Mouse (Mus musculus) hindbrain, embryonic 15.5 days (tissue): ENCODE results near the gene Vstm4. TPM values are rescaled to one million over a fixed set of nuclear protein-coding genes. Genes with fewer than 3 reads are reported as not detected.

Experiments used
- ATAC-seq: fragments of 200-750 bp; cut with Nextera tagmentation; 2 replicates; pipeline ENCODE4 v1.8.0; 2017; ENCODE audit warnings: low read depth, moderate number of reproducible peaks, moderate TSS enrichment; ENCODE audit not compliant: low FRiP score
- H3K27ac ChIP-seq: fragments of 300-500 bp; sonication (generic); replicated peaks from 2 replicates; pipeline ENCODE4 v1.5.1; 2015; ENCODE audit warnings: mild to moderate bottlenecking, inconsistent platforms
- H3K27me3 ChIP-seq: fragments of 300-500 bp; sonication (generic); 2 replicates; pipeline ENCODE4 v1.6.1; 2015; ENCODE audit warnings: control low read depth, inconsistent platforms
- H3K36me3 ChIP-seq: fragments of 300-500 bp; sonication (generic); 2 replicates; pipeline ENCODE4 v1.6.1; 2015; ENCODE audit warnings: control low read depth, inconsistent platforms
- H3K4me1 ChIP-seq: fragments of 300-500 bp; sonication (generic); replicated peaks from 2 replicates; pipeline ENCODE4 v1.6.1; 2015; ENCODE audit warnings: control low read depth, inconsistent platforms
- H3K4me2 ChIP-seq: fragments of 300-500 bp; sonication (generic); 2 replicates; pipeline ENCODE4 v1.6.1; 2015; ENCODE audit warnings: moderate library complexity, mild to moderate bottlenecking, inconsistent platforms
- H3K4me3 ChIP-seq: fragments of 300-500 bp; sonication (generic); 2 replicates; pipeline ENCODE4 v1.5.1; 2015; ENCODE audit warnings: mild to moderate bottlenecking, inconsistent platforms
- H3K9ac ChIP-seq: fragments of 300-500 bp; sonication (generic); 2 replicates; pipeline ENCODE4 v1.6.1; 2015; ENCODE audit warnings: inconsistent platforms
- H3K9me3 ChIP-seq: fragments of 300-500 bp; sonication (generic); 2 replicates; pipeline ENCODE4 v1.6.1; 2016; ENCODE audit warnings: control low read depth, inconsistent platforms
- WGBS: fragments of 180-500 bp; shearing (Covaris S2); methylation state at CpG from one replicate; pipeline ENCODE4 v1.1.7; 2015; 5-methylcytosine and 5-hydroxymethylcytosine counted together
- polyA plus RNA-seq: library from polyadenylated mRNA; unstranded; fragments of >200 nt; fragmentation: Nextera tagmentation; extraction: Ambion mirVana; gene quantifications from 2 replicates; pipeline ENCODE4 v1.2.1, GENCODE M21; 2015

The Vstm4 gene
- polyA plus RNA-seq, 1 experiment from 2014 or later, result 13.0 TPM

- no peak overlapping the region for H3K4me3 ChIP-seq
- 49% methylated on average over 6 of the region's 6 CpGs for WGBS
- H3K4me2 ChIP-seq, result no peak overlapping the region
- no peaks in the 10 kb centered on the region for H3K27me3 ChIP-seq
- H3K36me3 ChIP-seq, result no peaks in the 10 kb centered on the region
- H3K9ac ChIP-seq, result no peak overlapping the region
- H3K4me1 ChIP-seq, result peaks cover 17% of the 10 kb centered on the region
- no peak for ATAC-seq
- no peaks in the 10 kb centered on the region for H3K9me3 ChIP-seq
- no peak overlapping the region for H3K27ac ChIP-seq
These were observed 28.4 kb upstream of the Vstm4 start for GRCm38 (mm10) chr14:32827994-32828650.

GRCm38 (mm10) chr14:32833847-32834246 is 22.7 kb upstream of the Vstm4 start, which contains the start of gene Fam170b:
Fam170b (plus strand) TSS chr14:32833962.
- Histone ChIP-seq H3K4me1 (no peaks in the 10 kb centered on the region), H3K27me3 (no peaks in the 10 kb centered on the region), H3K9me3 (no peaks in the 10 kb centered on the region), H3K4me3 (no peak within 1 kb of the TSS), H3K27ac (no peak within 1 kb of the TSS), H3K4me2 (no peak within 1 kb of the TSS), H3K36me3 (no peaks in the 10 kb centered on the region), H3K9ac (no peak within 1 kb of the TSS)
- WGBS, result 84% methylated on average over 8 of the region's 8 CpGs
- no peak for ATAC-seq

- no peak overlapping the region for H3K9ac ChIP-seq
- WGBS, result 88% methylated on average over 14 of the region's 14 CpGs
- no peaks in the 10 kb centered on the region for H3K36me3 ChIP-seq
- H3K27ac ChIP-seq, result no peak overlapping the region
- no peaks in the 10 kb centered on the region for H3K4me1 ChIP-seq
- no peak overlapping the region for H3K4me2 ChIP-seq
- H3K4me3 ChIP-seq, result no peak overlapping the region
- no peaks in the 10 kb centered on the region for H3K27me3 ChIP-seq
- ATAC-seq, result no peak
- H3K9me3 ChIP-seq, result no peaks in the 10 kb centered on the region
These were observed 21.4 kb upstream of the Vstm4 start for GRCm38 (mm10) chr14:32835181-32835580.

- Histone ChIP-seq H3K4me1 (no peaks in the 10 kb centered on the region), H3K36me3 (no peaks in the 10 kb centered on the region), H3K27me3 (no peaks in the 10 kb centered on the region), H3K9me3 (no peaks in the 10 kb centered on the region), H3K4me3 (no peak overlapping the region), H3K4me2 (no peak overlapping the region), H3K27ac (no peak overlapping the region), H3K9ac (no peak overlapping the region)
- WGBS, result 86% methylated on average over 14 of the region's 14 CpGs
- no peak for ATAC-seq
These were observed 21.0 kb upstream of the Vstm4 start for GRCm38 (mm10) chr14:32835596-32835995.

- Histone ChIP-seq H3K27ac (no peak overlapping the region), H3K4me3 (no peak overlapping the region), H3K27me3 (no peaks in the 10 kb centered on the region), H3K9ac (no peak overlapping the region), H3K9me3 (no peaks in the 10 kb centered on the region), H3K36me3 (no peaks in the 10 kb centered on the region), H3K4me2 (no peak overlapping the region), H3K4me1 (no peaks in the 10 kb centered on the region)
- 94% methylated on average over 11 of the region's 11 CpGs for WGBS
- ATAC-seq, result no peak
These were observed 20.4 kb upstream of the Vstm4 start for GRCm38 (mm10) chr14:32836191-32836590.

GRCm38 (mm10) chr14:32842052-32842451 is 14.5 kb upstream of the Vstm4 start:
- Histone ChIP-seq H3K9me3 (no peaks in the 10 kb centered on the region), H3K27me3 (no peaks in the 10 kb centered on the region), H3K36me3 (no peaks in the 10 kb centered on the region), H3K4me3 (no peak overlapping the region), H3K27ac (no peak overlapping the region), H3K4me2 (no peak overlapping the region), H3K4me1 (no peaks in the 10 kb centered on the region), H3K9ac (no peak overlapping the region)
- ATAC-seq, result no peak

- H3K36me3 ChIP-seq, result no peaks in the 10 kb centered on the region
- H3K9ac ChIP-seq, result no peak overlapping the region
- H3K27ac ChIP-seq, result no peak overlapping the region
- H3K27me3 ChIP-seq, result peaks cover 26% of the 10 kb centered on the region
- 95% methylated on average over 4 of the region's 4 CpGs for WGBS
- H3K9me3 ChIP-seq, result no peaks in the 10 kb centered on the region
- H3K4me3 ChIP-seq, result no peak overlapping the region
- peaks cover 10% of the 10 kb centered on the region; the same call in 1 of the 2 replicates for H3K4me1 ChIP-seq
- H3K4me2 ChIP-seq, result no peak overlapping the region
- no peak for ATAC-seq
These were observed 2.5 kb upstream of the Vstm4 start for GRCm38 (mm10) chr14:32854059-32854458.

- no peak for ATAC-seq
- Histone ChIP-seq H3K4me2 (peak overlapping the region; percentile 98), H3K27me3 (peaks cover 26% of the 10 kb centered on the region), H3K9ac (peak overlapping the region; percentile 60; the same call in 1 of the 2 replicates), H3K4me3 (peak overlapping the region; percentile 58), H3K27ac (no peak overlapping the region), H3K9me3 (no peaks in the 10 kb centered on the region), H3K36me3 (no peaks in the 10 kb centered on the region), H3K4me1 (peaks cover 12% of the 10 kb centered on the region; the same call in 1 of the 2 replicates)
- WGBS, result 44% methylated on average over 5 of the region's 5 CpGs
These were observed 310 bp upstream of the Vstm4 start for GRCm38 (mm10) chr14:32856246-32856645.

GRCm38 (mm10) chr14:32858361-32858760 is 1.8 kb downstream of the Vstm4 start:
- no peak overlapping the region for H3K4me2 ChIP-seq
- H3K36me3 ChIP-seq, result no peaks in the 10 kb centered on the region
- WGBS, result 92% methylated on average over 10 of the region's 10 CpGs
- peaks cover 15% of the 10 kb centered on the region; the same call in 1 of the 2 replicates for H3K4me1 ChIP-seq
- no peak for ATAC-seq
- H3K9me3 ChIP-seq, result no peaks in the 10 kb centered on the region
- H3K4me3 ChIP-seq, result no peak overlapping the region
- no peak overlapping the region for H3K9ac ChIP-seq
- peaks cover 26% of the 10 kb centered on the region for H3K27me3 ChIP-seq
- no peak overlapping the region for H3K27ac ChIP-seq

GRCm38 (mm10) chr14:32858941-32859510 is 2.5 kb downstream of the Vstm4 start:
- Histone ChIP-seq H3K36me3 (no peaks in the 10 kb centered on the region), H3K27ac (no peak overlapping the region), H3K4me3 (no peak overlapping the region), H3K9me3 (no peaks in the 10 kb centered on the region), H3K9ac (no peak overlapping the region), H3K4me1 (peaks cover 15% of the 10 kb centered on the region; the same call in 1 of the 2 replicates), H3K27me3 (peaks cover 26% of the 10 kb centered on the region), H3K4me2 (no peak overlapping the region)
- no peak for ATAC-seq
- WGBS, result 76% methylated on average over 6 of the region's 6 CpGs

- H3K27me3 ChIP-seq, result peaks cover 26% of the 10 kb centered on the region
- no peak for ATAC-seq
- no peaks in the 10 kb centered on the region for H3K9me3 ChIP-seq
- H3K9ac ChIP-seq, result no peak overlapping the region
- no peak overlapping the region for H3K27ac ChIP-seq
- no peak overlapping the region for H3K4me2 ChIP-seq
- H3K4me1 ChIP-seq, result peaks cover 15% of the 10 kb centered on the region; the same call in 1 of the 2 replicates
- H3K4me3 ChIP-seq, result no peak overlapping the region
- 59% methylated on average over 11 of the region's 11 CpGs for WGBS
- no peaks in the 10 kb centered on the region for H3K36me3 ChIP-seq
These were observed 3.4 kb downstream of the Vstm4 start for GRCm38 (mm10) chr14:32859831-32860569.

- H3K36me3 ChIP-seq, result no peaks in the 10 kb centered on the region
- no peak overlapping the region for H3K9ac ChIP-seq
- H3K27me3 ChIP-seq, result peaks cover 19% of the 10 kb centered on the region
- no peak overlapping the region for H3K4me2 ChIP-seq
- no peaks in the 10 kb centered on the region for H3K9me3 ChIP-seq
- WGBS, result 38% methylated on average over 6 of the region's 6 CpGs
- H3K4me1 ChIP-seq, result peaks cover 15% of the 10 kb centered on the region; the same call in 1 of the 2 replicates
- H3K4me3 ChIP-seq, result no peak overlapping the region
- no peak for ATAC-seq
- no peak overlapping the region for H3K27ac ChIP-seq
These were observed 4.6 kb downstream of the Vstm4 start for GRCm38 (mm10) chr14:32861149-32861581.
